Mouse (Mus musculus) heart, embryonic 14.5 days (tissue): ENCODE measurements around the gene Tbxas1. TPM values are rescaled to one million over a fixed set of nuclear protein-coding genes. Genes with fewer than 3 reads are reported as not detected.

Experiments
- ATAC-seq: fragments of 200-750 bp; cut with Nextera tagmentation; 2 replicates; pipeline ENCODE4 v1.8.0; 2017; ENCODE audit warnings: low read depth, moderate TSS enrichment; ENCODE audit not compliant: insufficient number of reproducible peaks, insufficient read depth, low FRiP score
- H3K27ac ChIP-seq, 2 experiments: fragments of 200-500 bp in 1 of 2; fragments of 300-500 bp in 1 of 2; sonication (generic) in 1 of 2; replicated peaks in 1 of 2; 2 replicates each; pipeline ENCODE4 v1.5.1; 2012 to 2014; ENCODE audit warnings: low read depth in 2 of 2, low read length in 2 of 2, control low read depth in 1 of 2, mild to moderate bottlenecking in 1 of 2, mixed read lengths in 1 of 2; ENCODE audit not compliant: control insufficient read depth in 1 of 2, insufficient read depth in 1 of 2
- H3K27me3 ChIP-seq: fragments of 300-500 bp; sonication (generic); 2 replicates; pipeline ENCODE4 v1.6.1; 2014; ENCODE audit warnings: mild to moderate bottlenecking, low read length, control low read depth; ENCODE audit not compliant: control insufficient read depth, insufficient read depth
- H3K36me3 ChIP-seq: fragments of 300-500 bp; sonication (generic); 2 replicates; pipeline ENCODE4 v1.6.1; 2014; ENCODE audit warnings: mild to moderate bottlenecking, control low read depth, low read length, mixed read lengths; ENCODE audit not compliant: control insufficient read depth, insufficient read depth
- H3K4me1 ChIP-seq, 2 experiments: fragments of 200-500 bp in 1 of 2; fragments of 300-500 bp in 1 of 2; sonication (generic) in 1 of 2; 2 replicates each; pipeline ENCODE4 v1.6.1; 2012 to 2014; ENCODE audit warnings: low read length in 2 of 2, control low read depth in 1 of 2, mixed read lengths in 1 of 2; ENCODE audit not compliant: control insufficient read depth in 2 of 2, insufficient read depth in 2 of 2
- H3K4me2 ChIP-seq: fragments of 300-500 bp; sonication (generic); 2 replicates; pipeline ENCODE4 v1.6.1; 2014; ENCODE audit warnings: mild to moderate bottlenecking, low read length
- H3K4me3 ChIP-seq, 2 experiments: fragments of 200-500 bp in 1 of 2; fragments of 300-500 bp in 1 of 2; sonication (generic) in 1 of 2; 2 replicates each; pipeline ENCODE4 v1.5.1; 2012 to 2014; ENCODE audit warnings: low read length in 2 of 2, mild to moderate bottlenecking in 2 of 2, control low read depth in 1 of 2, low read depth in 1 of 2, moderate library complexity in 1 of 2; ENCODE audit not compliant: control insufficient read depth in 1 of 2, insufficient read depth in 1 of 2
- H3K9ac ChIP-seq: fragments of 300-500 bp; sonication (generic); 2 replicates; pipeline ENCODE4 v1.6.1; 2014; ENCODE audit warnings: mild to moderate bottlenecking, low read length
- H3K9me3 ChIP-seq: fragments of 300-500 bp; sonication (generic); 2 replicates; pipeline ENCODE4 v1.6.1; 2016; ENCODE audit warnings: low read length, control low read depth; ENCODE audit not compliant: control insufficient read depth
- WGBS: fragments of 180-500 bp; shearing (Covaris S2); extraction: QIAGEN DNeasy Blood & Tissue Kit; methylation state at CpG from one replicate; pipeline ENCODE4 v1.1.7; 2014; 5-methylcytosine and 5-hydroxymethylcytosine counted together
- polyA plus RNA-seq: library from polyadenylated mRNA; unstranded; fragments of >200 nt; fragmentation: Nextera tagmentation; extraction: Ambion mirVana; gene quantifications from 2 replicates; pipeline ENCODE4 v1.2.1, GENCODE M21; 2014

Tbxas1 gene
- polyA plus RNA-seq, 1 experiment from 2014 or later, result 1.5 TPM

GRCm38 (mm10) chr6:38859819-38860218 lies 15.4 kb upstream of the Tbxas1 start:
- H3K9ac ChIP-seq, result no peak overlapping the region
- no peaks in the 10 kb centered on the region for H3K9me3 ChIP-seq
- H3K4me1 ChIP-seq, result peaks cover 3 to 20% of the 10 kb centered on the region in 2 experiments; a peak in 2 of 4 replicates
- ATAC-seq, result no peak
- no peaks in the 10 kb centered on the region for H3K36me3 ChIP-seq
- 88% methylated on average over 1 of the region's 1 CpGs for WGBS
- H3K27me3 ChIP-seq, result no peaks in the 10 kb centered on the region
- H3K4me2 ChIP-seq, result no peak overlapping the region
- H3K4me3 ChIP-seq, result no peak overlapping the region
- H3K27ac ChIP-seq, result no peak overlapping the region

- Histone ChIP-seq H3K4me3 (no peak overlapping the region), H3K4me1 (peaks cover 3 to 24% of the 10 kb centered on the region in 2 experiments; a peak in 2 of 4 replicates), H3K27ac (no peak overlapping the region), H3K4me2 (no peak overlapping the region), H3K36me3 (no peaks in the 10 kb centered on the region), H3K27me3 (no peaks in the 10 kb centered on the region), H3K9me3 (no peaks in the 10 kb centered on the region), H3K9ac (no peak overlapping the region)
- WGBS, result 58% methylated on average over 2 of the region's 2 CpGs
- no peak for ATAC-seq
Measured at GRCm38 (mm10) chr6:38860301-38860700, 14.9 kb upstream of the Tbxas1 start.

- Histone ChIP-seq H3K27me3 (no peaks in the 10 kb centered on the region), H3K9me3 (no peaks in the 10 kb centered on the region), H3K36me3 (no peaks in the 10 kb centered on the region), H3K4me1 (peaks cover 3 to 28% of the 10 kb centered on the region in 2 experiments; a peak in 2 of 4 replicates), H3K9ac (no peak overlapping the region), H3K4me2 (no peak overlapping the region), H3K27ac (no peak overlapping the region), H3K4me3 (no peak overlapping the region)
- ATAC-seq, result no peak
- WGBS, result 22% methylated on average over 3 of the region's 3 CpGs
Measured at GRCm38 (mm10) chr6:38863595-38863994, 11.6 kb upstream of the Tbxas1 start.

- Histone ChIP-seq H3K4me2 (no peak overlapping the region), H3K9me3 (no peaks in the 10 kb centered on the region), H3K27ac (no peak overlapping the region), H3K4me3 (no peak overlapping the region), H3K4me1 (peaks cover 3 to 22% of the 10 kb centered on the region in 2 experiments; a peak in 2 of 4 replicates), H3K27me3 (no peaks in the 10 kb centered on the region), H3K36me3 (0 out of 2 replicates have a peak, but pooled peaks cover 7% of the 10 kb centered on the region), H3K9ac (no peak overlapping the region)
- ATAC-seq, result no peak
Measured at GRCm38 (mm10) chr6:38865805-38866204, 9.4 kb upstream of the Tbxas1 start.

GRCm38 (mm10) chr6:38866357-38866756 lies 8.8 kb upstream of the Tbxas1 start:
- H3K9ac ChIP-seq, result no peak overlapping the region
- ATAC-seq, result no peak
- no peak overlapping the region for H3K4me3 ChIP-seq
- WGBS, result 88% methylated on average over 1 of the region's 1 CpGs
- no peak overlapping the region for H3K4me2 ChIP-seq
- peaks cover 3 to 22% of the 10 kb centered on the region in 2 experiments; a peak in 3 of 4 replicates for H3K4me1 ChIP-seq
- H3K27me3 ChIP-seq, result no peaks in the 10 kb centered on the region
- H3K9me3 ChIP-seq, result no peaks in the 10 kb centered on the region
- no peak overlapping the region for H3K27ac ChIP-seq
- H3K36me3 ChIP-seq, result 0 out of 2 replicates have a peak, but pooled peaks cover 7% of the 10 kb centered on the region

- WGBS, result 68% methylated on average over 2 of the region's 2 CpGs
- H3K9ac ChIP-seq, result no peak overlapping the region
- no peak for ATAC-seq
- H3K36me3 ChIP-seq, result 0 out of 2 replicates have a peak, but pooled peaks cover 10% of the 10 kb centered on the region
- H3K4me1 ChIP-seq, result peaks cover 3 to 22% of the 10 kb centered on the region in 2 experiments; a peak in 3 of 4 replicates
- no peaks in the 10 kb centered on the region for H3K9me3 ChIP-seq
- no peak overlapping the region for H3K27ac ChIP-seq
- H3K4me3 ChIP-seq, result no peak overlapping the region
- no peak overlapping the region for H3K4me2 ChIP-seq
- no peaks in the 10 kb centered on the region for H3K27me3 ChIP-seq
Measured at GRCm38 (mm10) chr6:38866761-38867160, 8.4 kb upstream of the Tbxas1 start.

GRCm38 (mm10) chr6:38867291-38867690 lies 7.9 kb upstream of the Tbxas1 start:
- 0 out of 2 replicates have a peak, but pooled peaks cover 10% of the 10 kb centered on the region for H3K36me3 ChIP-seq
- no peak for ATAC-seq
- H3K27ac ChIP-seq, result no peak overlapping the region
- H3K9me3 ChIP-seq, result no peaks in the 10 kb centered on the region
- 62% methylated on average over 1 of the region's 1 CpGs for WGBS
- peaks cover 3 to 22% of the 10 kb centered on the region in 2 experiments; a peak in 3 of 4 replicates for H3K4me1 ChIP-seq
- no peak overlapping the region for H3K4me2 ChIP-seq
- H3K4me3 ChIP-seq, result no peak overlapping the region
- H3K9ac ChIP-seq, result no peak overlapping the region
- H3K27me3 ChIP-seq, result no peaks in the 10 kb centered on the region

- WGBS, result 96% methylated on average over 1 of the region's 1 CpGs
- no peak for ATAC-seq
- H3K27me3 ChIP-seq, result no peaks in the 10 kb centered on the region
- no peak overlapping the region for H3K27ac ChIP-seq
- no peak overlapping the region for H3K9ac ChIP-seq
- no peak overlapping the region for H3K4me3 ChIP-seq
- peaks cover 0 to 24% of the 10 kb centered on the region in 2 experiments; a peak in 3 of 4 replicates for H3K4me1 ChIP-seq
- no peak overlapping the region for H3K4me2 ChIP-seq
- H3K36me3 ChIP-seq, result 0 out of 2 replicates have a peak, but pooled peaks cover 10% of the 10 kb centered on the region
- H3K9me3 ChIP-seq, result no peaks in the 10 kb centered on the region
Measured at GRCm38 (mm10) chr6:38868974-38869373, 6.2 kb upstream of the Tbxas1 start.
